Mouse (Mus musculus) ES-Bruce4 (cell line): ENCODE data around the gene Tuba3a.

Source experiments
- CTCF ChIP-seq: IDR thresholded peaks from one replicate; pipeline ENCODE4 v1.8.1; 2011; ENCODE audit warnings: low read depth, low read length
- POLR2A ChIP-seq: IDR thresholded peaks from one replicate; pipeline ENCODE4 v1.8.1; 2011; ENCODE audit warnings: low read length; ENCODE audit not compliant: insufficient read depth

DNA sequence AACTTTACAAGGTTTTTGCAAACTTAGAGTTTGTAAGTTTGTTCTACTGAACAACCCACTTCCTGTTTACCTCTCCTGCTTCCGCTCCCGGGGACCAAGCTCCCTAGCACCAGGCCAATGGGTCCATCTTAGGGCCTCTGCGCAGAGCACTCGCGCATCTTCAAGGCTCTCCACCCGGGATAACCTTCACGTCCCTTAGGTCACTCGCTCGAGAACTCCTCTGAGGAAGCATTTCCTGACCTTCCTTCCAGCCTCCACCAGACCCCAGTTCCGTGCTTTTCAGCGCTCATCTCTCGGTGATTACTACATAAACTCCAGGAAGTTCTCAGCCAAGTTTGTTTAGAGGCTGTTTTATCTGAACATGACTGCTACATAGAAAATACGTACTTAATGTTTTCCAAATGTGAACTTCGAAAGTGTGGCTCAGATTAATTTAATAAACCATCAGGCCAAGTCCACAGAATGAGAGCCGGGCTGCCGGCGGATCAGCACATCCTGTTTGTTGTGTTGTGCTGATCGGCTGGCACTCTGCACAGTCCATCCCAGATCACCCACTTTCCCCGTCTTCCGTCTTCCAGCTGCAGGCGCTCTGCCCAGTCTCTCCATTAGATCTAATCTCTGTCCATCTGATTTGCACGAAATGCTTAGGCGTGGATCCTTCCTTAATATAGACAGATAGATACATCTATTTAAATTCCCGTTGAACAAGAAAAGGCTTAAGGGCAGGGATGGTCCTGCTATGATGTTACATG lies 16.6 kb upstream of the Tuba3a start:
- TF ChIP-seq CTCF: no peak
- TF ChIP-seq POLR2A: no peak
